Mouse (Mus musculus): Measurements from ENCODE around the gene Oxnad1.
"Not testable (repeated sequence)": the region's sequence is repeated elsewhere in the genome, so short reads cannot be mapped to it uniquely, and the experiment has no call there.

Oxnad1 gene

DNA sequence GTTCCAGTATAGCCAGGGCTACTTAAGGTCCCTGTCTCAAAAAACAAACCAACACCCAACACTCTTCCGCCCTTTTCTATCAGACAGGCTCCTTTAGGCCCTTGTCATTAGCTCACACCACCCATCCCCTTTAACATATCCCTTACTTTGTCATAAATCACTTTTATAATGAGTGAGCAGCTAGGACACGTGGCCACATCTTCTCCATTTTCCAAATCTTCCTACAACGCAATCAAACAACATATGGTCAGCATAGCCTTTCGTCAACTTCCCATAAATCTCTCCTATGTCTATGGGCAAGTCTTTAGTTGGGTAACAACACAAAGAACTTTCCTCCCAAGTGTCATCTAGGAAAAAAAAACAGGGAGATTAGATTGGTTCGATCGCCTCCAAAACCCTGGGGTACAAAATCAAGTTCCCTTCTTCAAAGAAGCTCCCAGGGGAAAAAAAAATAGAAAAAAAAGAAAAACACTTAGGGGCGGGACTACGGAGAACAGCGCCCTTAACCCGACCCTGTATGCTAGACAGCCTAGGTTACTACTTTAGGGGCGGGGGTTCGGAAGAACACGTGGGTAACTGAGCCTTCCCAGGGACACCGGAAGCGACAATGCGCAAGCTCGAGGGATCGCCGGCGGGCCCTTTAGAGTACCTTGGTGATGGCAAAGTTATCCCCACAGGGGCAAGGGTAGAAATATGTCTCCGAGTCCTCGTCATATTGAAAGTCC is at the start of gene Oxnad1:
TSS of gene Oxnad1 (plus strand) at position 614 of the 725 bp plus-strand sequence.
- DNase-seq (ENCODE audit: low spot score in 2 of 2), result no peak

DNA sequence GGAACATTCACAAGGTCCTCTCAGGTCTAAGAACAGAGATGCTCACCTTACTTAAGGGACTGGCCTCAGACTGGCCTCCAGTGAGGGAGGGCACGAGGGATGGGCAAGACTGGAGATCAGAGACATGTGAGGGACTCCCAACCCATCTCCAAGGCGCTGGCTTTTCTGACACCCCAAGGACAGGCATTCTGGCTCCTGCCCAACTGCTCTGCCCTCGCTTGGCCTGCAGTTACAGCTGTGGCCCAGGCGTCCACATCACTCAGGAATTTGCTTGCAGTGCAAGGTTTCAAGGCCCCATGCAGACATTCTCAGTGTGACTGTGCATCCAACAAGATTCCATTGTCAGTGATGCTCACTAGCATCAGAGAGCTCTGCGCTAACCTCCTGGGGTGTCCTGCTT is 48.7 kb upstream of the Oxnad1 start:
- DNase-seq (ENCODE audit: low spot score in 2 of 2), result no peak

DNA sequence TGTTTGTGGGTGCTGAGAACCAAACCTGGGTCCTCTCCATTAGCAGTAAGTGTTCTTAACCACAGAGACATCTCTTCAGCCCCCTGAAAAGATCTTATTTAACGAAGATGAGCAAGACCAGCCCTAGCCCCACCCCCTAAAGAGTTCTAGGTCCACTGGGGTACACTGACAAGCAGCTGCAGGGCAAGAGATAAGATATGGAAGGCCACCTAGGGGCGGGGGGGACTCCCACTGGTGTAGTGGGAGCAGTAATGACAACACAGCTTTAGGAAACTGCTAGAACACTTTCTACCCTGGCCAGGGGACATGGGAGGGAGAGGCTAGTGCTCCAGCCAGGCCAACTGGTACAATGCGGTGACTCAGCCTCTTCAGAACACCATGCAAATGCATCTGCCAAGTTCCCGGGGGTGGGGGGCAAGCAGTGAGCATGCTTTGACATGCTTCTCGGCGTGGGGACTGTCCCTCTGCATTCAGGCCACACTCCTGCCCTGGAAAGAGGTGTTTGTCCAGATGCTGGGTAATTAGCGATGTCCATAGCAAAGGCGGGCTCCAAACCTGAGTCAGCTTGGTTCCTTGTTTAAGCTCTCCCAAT is 47.4 kb upstream of the Oxnad1 start:
- no peak for DNase-seq (ENCODE audit: low spot score in 2 of 2)

DNA sequence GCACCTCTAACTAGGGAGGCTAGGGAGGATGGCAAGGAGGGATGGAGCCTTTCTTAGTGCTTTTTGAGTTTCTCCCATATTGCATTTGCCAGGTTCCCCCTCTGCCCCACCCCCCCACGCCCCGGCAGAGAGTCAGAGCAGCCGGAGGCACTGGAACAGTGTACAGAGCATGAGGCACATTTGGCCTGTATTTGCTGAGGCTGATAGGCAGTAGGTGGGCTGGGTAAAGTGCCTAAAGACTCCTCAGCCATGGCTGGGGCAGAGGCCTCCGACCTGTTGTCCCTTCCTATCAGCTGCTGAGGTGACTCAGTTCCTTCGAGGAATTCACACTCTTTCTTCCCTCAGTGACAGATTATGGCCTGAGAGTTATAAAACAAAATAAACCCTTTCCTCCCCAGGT is 43.1 kb upstream of the Oxnad1 start:
- no peak for DNase-seq (ENCODE audit: low spot score in 2 of 2)

DNA sequence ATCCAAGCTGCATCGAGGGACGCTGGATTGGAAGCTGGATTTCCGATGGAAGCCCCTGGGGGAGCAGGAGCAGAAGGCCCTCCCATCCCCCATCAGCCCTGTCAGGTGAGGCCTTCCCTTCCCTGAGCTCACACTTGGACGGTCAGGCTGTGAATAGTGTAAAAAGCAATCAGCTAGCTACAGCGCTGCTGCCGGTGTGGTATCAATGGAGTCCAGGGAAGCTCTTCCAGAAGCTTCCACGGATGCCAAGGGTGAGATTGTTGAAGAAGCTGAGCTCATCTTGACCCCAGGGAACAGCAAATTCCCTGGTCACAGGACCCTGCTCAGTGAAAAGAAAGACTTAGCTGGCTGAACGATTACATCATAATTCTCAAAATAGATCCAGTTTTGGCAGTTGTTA is 38.8 kb upstream of the Oxnad1 start:
- DNase-seq (ENCODE audit: low spot score in 2 of 2), result no peak

DNA sequence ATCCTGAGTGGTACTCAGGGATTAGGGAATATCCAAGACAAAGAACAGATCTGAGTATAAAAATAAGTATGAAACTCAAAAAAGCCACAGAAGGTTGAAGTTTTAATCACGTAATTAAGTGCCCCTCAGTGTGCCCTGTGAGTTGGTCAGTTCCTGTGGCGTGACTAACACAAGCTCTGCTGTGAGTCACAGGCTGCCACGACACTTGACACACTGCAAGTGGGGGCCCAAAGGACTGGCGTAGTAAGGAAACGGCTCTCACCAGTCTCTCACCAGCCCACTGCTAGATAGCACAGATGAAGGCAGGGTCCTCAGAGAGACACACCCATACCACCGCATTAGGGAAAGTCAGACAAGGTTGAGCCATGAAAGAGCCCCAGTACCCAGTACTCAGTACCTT is 35.0 kb upstream of the Oxnad1 start:
- no peak for DNase-seq (ENCODE audit: low spot score in 2 of 2)

DNA sequence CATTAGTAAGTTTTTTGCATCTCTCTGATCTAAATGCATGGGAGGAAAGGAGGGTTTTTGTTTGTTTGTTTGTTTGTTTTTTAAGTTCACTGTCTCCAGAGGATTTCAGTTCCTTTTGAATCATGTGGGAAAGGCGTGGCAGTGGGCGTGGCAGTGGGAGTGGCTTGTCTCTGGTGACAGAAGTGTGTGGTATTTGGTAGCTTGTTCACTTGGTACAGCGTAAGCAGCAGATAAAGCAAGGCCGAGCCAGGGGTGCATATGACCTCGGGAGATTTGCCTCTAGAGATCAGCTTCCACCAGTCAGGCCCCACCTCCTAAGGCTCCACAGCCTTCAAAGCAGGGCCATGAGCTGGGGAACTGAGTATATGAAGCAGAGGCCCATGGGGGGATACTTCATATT is 31.3 kb upstream of the Oxnad1 start:
- DNase-seq (ENCODE audit: low spot score in 2 of 2), result no peak

DNA sequence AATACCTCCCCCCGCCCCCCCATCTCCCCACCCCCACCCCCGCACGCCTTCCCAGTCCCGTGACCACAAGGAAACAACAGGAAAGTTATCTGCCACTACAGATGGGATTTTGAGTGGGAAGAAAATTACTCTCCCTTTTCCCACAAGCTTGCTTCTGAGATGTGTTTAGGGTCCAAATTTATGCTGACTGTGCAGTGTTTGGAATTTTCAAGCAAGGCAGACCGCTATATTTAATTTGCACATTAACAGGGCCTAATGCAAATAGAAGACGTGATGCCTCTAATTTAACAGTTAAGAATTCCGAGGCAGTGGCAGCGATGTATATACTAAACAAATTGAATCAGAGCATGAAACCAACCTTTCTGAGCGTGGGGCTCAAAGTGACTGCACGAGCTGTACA is 30.4 kb upstream of the Oxnad1 start:
- DNase-seq (ENCODE audit: low spot score in 2 of 2), result no peak

DNA sequence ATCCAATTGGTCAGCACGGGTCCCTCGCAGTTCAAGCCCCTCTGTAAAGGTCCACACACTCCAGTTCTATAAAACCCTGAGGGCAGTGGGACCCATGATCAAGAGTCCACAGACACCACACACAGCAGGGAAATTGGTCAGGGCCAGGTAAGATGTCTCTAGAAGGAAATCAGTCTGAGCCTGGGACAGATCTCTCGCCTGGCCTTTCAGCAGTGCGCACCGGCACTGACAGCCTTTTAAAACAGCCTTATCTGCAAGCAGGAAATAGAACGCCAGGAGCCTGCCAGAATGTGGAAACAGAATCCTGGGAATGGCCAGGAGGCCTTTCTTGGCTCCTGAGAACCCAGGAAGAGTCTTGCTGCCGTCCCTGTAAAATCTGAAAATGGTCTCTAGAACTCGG is 29.4 kb upstream of the Oxnad1 start:
- DNase-seq (ENCODE audit: low spot score in 2 of 2), result no peak

DNA sequence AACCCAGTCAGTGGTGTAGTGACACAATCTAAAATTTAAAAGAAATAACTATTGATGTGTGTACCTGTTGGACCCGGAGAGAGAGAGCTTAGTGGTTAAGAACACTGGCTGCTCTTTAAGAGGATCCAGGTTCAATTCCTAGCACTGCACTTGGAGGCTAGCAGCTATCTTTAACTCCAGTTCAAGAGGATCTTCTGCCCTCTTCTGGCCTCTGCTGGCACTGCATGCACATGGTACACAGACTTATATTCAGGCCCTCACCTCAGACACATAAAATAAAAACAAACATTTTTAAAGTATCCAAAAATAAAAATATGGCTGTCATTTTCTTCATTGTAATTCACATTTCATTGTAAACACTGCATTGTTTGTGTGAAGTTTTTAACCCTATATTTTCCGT is 28.5 kb upstream of the Oxnad1 start:
- DNase-seq (ENCODE audit: low spot score in 2 of 2), result peak in 1 of 2 experiments; percentile 38

DNA sequence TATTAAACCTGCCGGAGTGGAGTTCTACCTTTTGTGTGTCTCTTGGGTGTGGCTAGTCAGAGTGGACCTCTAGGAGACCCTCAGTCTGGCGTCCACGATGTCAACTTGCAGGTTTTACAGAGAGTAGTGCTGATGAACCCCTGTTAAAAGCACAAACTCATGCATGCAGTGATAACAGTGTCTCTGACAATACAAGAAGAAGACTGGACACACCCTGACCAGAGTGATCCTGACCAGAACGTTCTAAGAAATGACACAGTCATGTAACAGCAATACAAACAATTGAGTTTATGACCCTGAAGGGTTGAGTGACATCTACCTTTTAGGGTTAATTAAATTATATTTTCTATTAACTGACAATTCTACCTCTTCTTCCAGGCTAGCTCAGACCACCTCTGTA is 27.5 kb upstream of the Oxnad1 start:
- DNase-seq (ENCODE audit: low spot score in 2 of 2), result no peak

DNA sequence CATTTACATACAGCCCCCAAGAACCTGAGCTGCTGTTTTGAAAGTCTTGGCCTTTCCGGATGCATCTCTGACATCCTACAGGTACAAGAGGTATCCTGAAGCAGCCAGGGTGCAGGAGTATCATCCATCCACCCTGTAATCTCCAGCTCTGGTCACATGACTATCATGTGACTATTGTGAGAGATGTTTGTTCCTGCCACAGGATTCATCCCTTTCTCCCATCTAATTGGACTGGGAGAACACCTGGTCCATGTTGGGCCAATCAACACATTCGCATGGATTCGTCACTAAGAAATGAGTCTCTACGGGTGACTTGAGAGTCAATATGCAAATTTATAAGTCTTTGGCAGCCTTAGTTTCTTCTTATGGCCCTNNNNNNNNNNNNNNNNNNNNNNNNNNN is 23.8 kb upstream of the Oxnad1 start:
- no peak for DNase-seq (ENCODE audit: low spot score in 2 of 2)

DNA sequence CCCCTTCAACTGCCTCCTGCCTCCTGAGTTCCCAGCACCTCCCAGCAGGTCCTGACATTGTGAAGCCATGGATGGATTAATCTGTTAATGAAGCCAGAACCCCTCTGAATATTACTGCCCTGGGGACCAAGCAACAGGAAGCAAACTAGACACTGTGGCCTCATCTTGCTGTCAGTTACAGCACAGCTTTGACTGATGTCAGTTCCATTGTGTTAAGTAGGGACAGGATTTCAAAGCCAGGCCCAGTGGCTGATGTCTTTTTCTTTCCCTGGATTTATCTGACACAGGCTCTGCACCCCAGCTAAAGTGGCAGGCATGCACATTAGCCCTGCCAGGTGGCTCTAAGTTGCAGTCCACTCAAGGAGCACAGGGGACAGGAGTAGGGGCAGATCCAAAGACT is 12.4 kb upstream of the Oxnad1 start:
- DNase-seq (ENCODE audit: low spot score in 2 of 2), result no peak

DNA sequence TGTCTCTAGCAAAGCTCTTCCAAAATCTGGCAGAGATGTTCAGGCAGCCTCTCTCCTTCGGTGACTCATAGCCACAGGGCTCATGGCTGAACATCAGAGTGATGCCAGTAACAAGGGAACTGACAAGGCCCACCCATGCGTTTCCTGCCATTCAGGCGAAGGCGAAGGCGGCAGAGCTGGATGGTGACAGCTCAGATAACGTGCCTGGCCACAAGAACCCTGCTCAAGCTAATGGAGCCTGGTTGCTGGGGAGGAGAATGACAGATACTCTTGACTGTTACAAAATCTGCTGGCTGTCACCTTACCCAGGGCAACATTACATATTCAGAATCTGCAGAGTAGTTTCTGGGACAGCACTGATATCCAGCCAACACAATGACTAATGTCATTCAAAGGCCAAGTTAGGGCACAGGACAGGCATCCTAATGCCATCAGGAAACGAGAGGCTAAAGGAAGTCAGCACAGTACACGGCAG is 11.9 kb upstream of the Oxnad1 start:
- DNase-seq (ENCODE audit: low spot score in 2 of 2), result no peak

DNA sequence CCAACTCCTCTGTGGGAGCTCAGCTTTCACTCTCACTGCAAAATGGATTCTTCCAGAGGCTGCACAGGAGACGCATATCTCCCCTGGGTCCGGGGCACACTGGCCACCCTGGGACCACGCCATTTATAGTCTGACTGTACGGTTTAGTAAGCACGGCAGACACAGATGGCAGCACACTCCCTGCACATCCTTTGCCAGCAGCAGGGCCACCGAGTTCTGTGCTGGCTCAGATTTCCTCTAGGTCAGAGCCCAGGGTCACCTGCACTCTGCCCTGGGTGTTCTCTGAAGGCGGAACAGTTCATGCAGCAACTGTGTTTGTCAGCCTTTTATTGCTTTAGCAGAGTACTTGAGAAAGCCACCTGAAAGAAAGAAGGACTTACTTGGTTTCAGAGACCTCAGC is 11.3 kb upstream of the Oxnad1 start:
- no peak for DNase-seq (ENCODE audit: low spot score in 2 of 2)

DNA sequence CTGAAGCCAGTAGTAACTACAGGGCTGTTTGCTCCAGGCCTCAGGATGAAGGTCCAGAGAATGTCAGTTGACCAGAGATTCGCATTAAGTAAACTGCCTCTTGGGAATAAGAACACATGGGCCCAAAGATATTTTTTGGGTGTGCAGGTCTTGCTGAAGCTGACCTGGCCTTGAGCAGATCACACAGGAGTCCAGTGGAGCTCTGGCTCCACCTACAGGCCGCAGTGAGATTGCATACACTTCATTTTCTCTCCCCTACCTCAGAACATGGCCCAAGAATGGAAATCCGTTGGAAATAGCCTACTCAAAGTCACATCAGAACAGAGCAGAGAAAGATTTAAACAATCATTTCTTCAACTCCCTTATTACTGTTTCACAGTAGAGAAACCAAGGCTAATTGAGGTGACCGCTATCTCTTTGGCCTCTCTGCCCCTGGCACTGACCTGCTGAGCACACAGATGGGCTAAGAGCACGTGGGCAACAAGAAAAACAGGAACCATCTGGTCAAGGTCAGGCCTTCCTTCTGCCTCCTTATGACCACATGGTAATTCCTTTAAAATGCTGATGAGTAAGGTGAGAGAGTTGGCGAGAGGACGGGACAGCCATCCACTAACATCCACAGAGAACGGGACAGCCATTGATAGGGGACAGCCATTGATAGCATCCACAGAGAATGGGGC is 8.1 kb upstream of the Oxnad1 start:
- DNase-seq (ENCODE audit: low spot score in 2 of 2), result peak; percentile 33 to 52

DNA sequence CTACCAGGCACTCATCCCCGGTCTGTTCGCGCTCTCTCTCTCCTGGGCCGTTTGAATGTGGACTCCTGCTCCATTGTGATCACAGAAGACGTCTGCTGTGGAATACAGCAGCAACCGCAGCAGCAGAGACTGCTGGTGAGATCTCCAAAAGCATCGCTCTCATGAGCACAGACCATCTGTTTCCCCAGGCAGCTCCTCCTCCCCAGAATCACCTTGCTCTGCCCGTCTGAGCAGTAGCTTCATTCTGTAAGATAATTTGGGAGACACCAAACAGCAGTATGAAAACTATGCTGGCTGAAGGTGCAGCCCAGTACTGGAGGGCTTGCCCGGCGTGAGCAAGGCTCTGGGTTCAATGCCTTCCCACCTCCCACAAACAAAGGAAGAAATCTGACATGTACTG is 4.1 kb upstream of the Oxnad1 start:
- no peak for DNase-seq (ENCODE audit: low spot score in 2 of 2)

DNA sequence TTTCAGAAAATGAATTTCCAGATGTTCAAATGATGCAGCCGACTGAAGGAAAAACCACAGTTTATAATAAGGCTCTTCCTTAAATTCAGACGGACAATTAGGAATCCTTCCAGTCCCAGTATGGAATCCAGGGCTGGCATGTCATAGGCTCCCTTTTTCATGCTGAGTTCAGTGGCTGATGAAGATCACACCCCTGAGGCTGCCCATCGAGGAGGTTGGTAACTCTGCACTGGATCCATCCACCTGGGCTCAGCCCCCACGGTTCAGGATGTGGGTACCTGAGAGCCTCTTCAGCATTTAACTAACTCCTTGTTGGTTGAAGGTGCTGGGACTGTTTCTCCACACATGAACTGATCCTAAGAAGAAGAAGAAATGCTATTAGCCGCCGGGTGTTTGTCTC is 2.3 kb upstream of the Oxnad1 start:
- DNase-seq (ENCODE audit: low spot score in 2 of 2), result no peak

DNA sequence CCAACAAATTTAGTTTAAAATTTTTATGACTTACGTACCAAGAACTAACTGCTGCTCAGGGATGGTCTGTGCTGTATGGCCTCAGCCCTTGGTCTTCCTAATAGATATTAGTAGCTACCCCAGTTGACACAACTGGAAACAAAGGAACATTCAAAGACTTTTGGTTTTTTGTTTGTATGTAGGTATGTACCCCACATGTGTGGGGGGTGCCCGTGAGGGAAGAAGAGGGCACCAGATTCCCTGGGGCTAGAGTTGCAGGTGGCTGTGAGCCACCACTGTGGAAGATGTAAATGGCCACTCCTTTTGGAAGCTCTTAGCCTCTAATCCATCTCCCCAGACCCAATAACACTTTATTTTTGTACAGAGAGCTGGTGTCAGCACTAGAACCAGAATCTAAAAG is 1.7 kb upstream of the Oxnad1 start:
- DNase-seq (ENCODE audit: low spot score in 2 of 2), result no peak

DNA sequence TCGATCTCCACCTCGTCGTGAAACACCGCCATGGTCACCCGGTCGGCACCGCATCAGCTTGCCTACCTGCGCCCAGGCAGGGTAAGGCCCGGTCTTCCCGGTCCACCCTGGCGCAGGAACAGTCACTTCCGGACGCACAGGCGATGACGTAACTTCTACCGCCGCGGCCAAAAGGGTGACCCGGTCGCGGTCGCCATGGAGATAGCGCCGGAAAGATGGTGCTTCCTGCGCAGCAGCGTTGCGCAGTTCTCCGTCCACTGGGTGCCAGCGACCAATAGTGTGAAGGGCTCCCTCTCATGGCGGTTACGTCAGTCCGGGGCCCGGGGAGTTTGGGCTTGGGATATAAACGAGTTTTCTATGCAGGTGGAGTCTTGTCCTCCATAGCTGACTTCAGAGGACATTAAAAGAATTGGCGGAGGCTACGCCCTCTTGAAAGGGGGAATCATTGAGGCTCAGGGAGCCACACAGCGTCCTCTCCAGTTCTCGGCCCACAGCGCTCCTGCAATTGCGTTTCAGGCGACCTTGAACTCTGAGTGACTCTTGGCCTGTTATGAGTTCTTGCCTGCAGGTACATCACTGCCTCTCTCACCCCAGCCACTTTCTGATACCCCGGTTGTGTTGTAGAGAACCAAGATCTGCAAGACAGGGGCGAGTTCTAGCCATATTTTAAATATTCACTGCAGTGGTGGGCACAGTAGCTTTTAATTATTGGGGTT is 470 bp downstream of the Oxnad1 start, which contains the start of gene Dph3:
TSS of gene Dph3 (minus strand) at position 244 of the 716 bp plus-strand sequence.
- peak; percentile 97 to 98 for DNase-seq (ENCODE audit: low spot score in 2 of 2)

DNA sequence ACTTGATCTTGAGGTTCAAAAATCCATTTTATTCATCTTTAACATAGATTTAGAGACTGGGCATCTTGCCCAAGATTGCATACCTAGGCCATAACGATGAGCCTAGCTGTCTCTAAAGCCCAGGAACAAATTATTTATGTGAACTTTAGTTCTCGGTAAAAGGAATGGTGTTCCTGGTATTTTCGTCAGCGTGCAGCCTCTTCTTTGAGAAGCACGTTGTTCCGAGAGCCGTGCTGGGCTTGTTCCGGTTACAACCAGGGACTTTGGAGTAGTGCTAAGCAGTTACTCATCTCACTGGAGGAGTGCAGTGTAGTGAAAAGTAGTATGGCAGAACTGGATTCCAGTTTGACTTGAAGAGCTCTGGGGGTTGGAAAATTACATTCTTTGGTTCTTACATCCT is 1.1 kb downstream of the Oxnad1 start:
- no peak for DNase-seq (ENCODE audit: low spot score in 2 of 2)

DNA sequence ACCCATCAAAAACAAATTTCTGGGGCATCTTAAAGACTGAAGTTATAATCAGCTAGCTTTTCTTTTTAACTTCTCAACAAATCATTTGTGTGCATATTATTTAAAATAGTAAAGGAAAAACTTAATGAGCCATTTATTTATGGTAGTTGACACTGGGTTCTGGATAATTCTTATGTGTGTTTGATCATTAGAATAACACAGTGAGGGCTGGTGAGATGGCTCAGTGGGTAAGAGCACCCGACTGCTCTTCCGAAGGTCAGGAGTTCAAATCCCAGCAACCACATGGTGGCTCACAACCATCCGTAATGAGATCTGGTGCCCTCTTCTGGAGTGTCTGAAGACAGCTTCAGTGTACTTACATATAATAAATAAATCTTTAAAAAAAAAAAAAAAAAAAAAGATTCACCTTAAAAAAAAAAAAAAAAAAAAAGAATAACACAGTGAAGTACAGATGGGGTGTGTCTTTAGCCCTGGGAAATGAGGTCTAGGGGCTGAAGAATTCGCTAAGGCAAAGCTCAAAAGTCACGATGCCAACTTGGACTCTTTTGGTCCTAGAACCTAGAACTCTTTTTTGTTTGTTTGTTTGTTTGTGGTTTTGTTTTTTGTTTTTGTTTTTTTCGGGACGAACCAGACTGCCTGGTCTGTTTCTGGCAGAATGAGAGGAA is 2.5 kb downstream of the Oxnad1 start:
- DNase-seq (ENCODE audit: low spot score in 2 of 2), result not testable (repeated sequence)
